Mouse (Mus musculus) small intestine, adult 2 months (tissue): ENCODE results near the gene Pik3c2b.

ENCODE experiments used
- CTCF ChIP-seq: fragments of 200-500 bp; IDR thresholded peaks from 2 replicates; pipeline ENCODE4 v1.5.1; 2012; ENCODE audit warnings: low read depth, mild to moderate bottlenecking, control low read depth, inconsistent platforms, low read length, moderate library complexity, mixed read lengths; ENCODE audit not compliant: insufficient replicate concordance, insufficient read length; ENCODE audit errors: extremely low read depth
- POLR2A ChIP-seq: fragments of 200-500 bp; IDR thresholded peaks from 2 replicates; pipeline ENCODE4 v1.6.1; 2012; ENCODE audit warnings: low read depth, mild to moderate bottlenecking, control low read depth, inconsistent platforms, low read length, moderate library complexity

DNA sequence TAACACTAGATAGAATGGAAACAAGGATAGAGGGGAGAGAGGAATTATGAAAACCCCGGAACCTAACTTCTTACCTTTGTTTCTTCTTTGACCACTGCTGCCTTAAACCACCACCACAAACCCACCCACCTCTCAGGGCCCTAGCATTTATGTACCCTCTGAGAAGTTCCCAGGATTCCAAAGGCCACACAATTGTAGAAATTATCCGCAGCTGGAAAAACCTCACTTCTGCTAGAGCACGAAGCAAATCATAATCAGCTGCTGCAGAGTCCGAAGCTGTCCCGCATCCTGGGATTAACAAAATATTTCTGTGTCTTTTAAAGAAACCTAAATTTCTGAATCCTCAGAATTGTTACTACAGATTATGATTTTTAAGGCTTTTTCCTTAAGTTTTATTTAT lies 15.0 kb upstream of the Pik3c2b start, which contains the start of gene Mdm4:
- no peak for TF ChIP-seq POLR2A
- no peak for TF ChIP-seq CTCF
